Mouse (Mus musculus) liver, adult 2 months (tissue): ENCODE measurements around the gene Gpm6a. TPM values are rescaled to one million over a fixed set of nuclear protein-coding genes. Genes with fewer than 3 reads are reported as not detected.

ENCODE experiments used
- DNase-seq: peaks from one replicate; pipeline ENCODE4 v3.0.0-alpha.2; 2011; ENCODE audit warnings: low read depth, low spot score; ENCODE audit errors: extremely low read depth
- H3K27ac ChIP-seq: fragments of 200-500 bp; replicated peaks from 2 replicates; pipeline ENCODE4 v1.5.1; 2012; ENCODE audit warnings: low read depth, mild to moderate bottlenecking, control low read depth, inconsistent platforms, low read length; ENCODE audit not compliant: insufficient read depth
- H3K27me3 ChIP-seq: fragments of 200-500 bp; 2 replicates; pipeline ENCODE4 v1.6.1; 2012; ENCODE audit warnings: mild to moderate bottlenecking, moderate library complexity, low read length, inconsistent platforms; ENCODE audit not compliant: control insufficient read depth, insufficient read depth
- H3K36me3 ChIP-seq: fragments of 200-500 bp; 2 replicates; pipeline ENCODE4 v1.6.1; 2012; ENCODE audit warnings: low read length, inconsistent platforms; ENCODE audit not compliant: control insufficient read depth, insufficient read depth
- H3K4me1 ChIP-seq: fragments of 200-500 bp; 2 replicates; pipeline ENCODE4 v1.6.1; 2011; ENCODE audit warnings: low read length; ENCODE audit not compliant: control insufficient read depth, insufficient read depth
- H3K4me3 ChIP-seq: fragments of 200-500 bp; 2 replicates; pipeline ENCODE4 v1.5.1; 2011; ENCODE audit warnings: low read depth, mild to moderate bottlenecking, control low read depth, low read length, moderate library complexity; ENCODE audit not compliant: insufficient read depth
- H3K79me2 ChIP-seq: fragments of 200-500 bp; 2 replicates; pipeline ENCODE4 v1.6.1; 2012; ENCODE audit warnings: inconsistent platforms, mild to moderate bottlenecking, low read length, moderate library complexity; ENCODE audit not compliant: control insufficient read depth, insufficient read depth
- H3K9ac ChIP-seq: fragments of 200-500 bp; 2 replicates; pipeline ENCODE4 v1.6.1; 2012; ENCODE audit warnings: low read depth, mild to moderate bottlenecking, control low read depth, inconsistent platforms, low read length
- CTCF ChIP-seq: fragments of 200-500 bp; IDR thresholded peaks from 2 replicates; pipeline ENCODE4 v1.5.1; 2011; ENCODE audit warnings: low read depth, low read length, control low read depth
- POLR2A ChIP-seq: fragments of 200-500 bp; IDR thresholded peaks from 2 replicates; pipeline ENCODE4 v1.6.1; 2011; ENCODE audit warnings: low read length, control low read depth; ENCODE audit not compliant: insufficient read depth; ENCODE audit errors: extremely low read depth
- WGBS: fragments of 180-500 bp; shearing (Covaris S2); methylation state at CpG from one replicate; pipeline ENCODE4 v1.1.7; 2018; 5-methylcytosine and 5-hydroxymethylcytosine counted together
- polyA plus RNA-seq: library from polyadenylated mRNA; depleted of rRNA; stranded (reverse); fragments of >200 nt; gene quantifications from 2 replicates; pipeline ENCODE4 v1.2.3, GENCODE M21; 2012
- total RNA-seq: library from RNA; depleted of rRNA; stranded (reverse); fragments of >200 nt; gene quantifications from 2 replicates; pipeline ENCODE4 v1.2.3, GENCODE M21; 2014

The Gpm6a gene
- total and polyA plus RNA-seq, 2 experiments = 0.31 to 1.8 TPM

GRCm38 (mm10) chr8:55012228-55012627, 57.6 kb downstream of the Gpm6a start:
- no peak overlapping the region for H3K4me3 ChIP-seq
- no peaks in the 10 kb centered on the region for H3K27me3 ChIP-seq
- no peak overlapping the region for H3K9ac ChIP-seq
- DNase-seq = no peak
- 44% methylated on average over 2 of the region's 2 CpGs for WGBS
- H3K4me1 ChIP-seq = no peaks in the 10 kb centered on the region
- no peak for TF ChIP-seq CTCF
- TF ChIP-seq POLR2A = no peak
- no peaks in the 10 kb centered on the region for H3K36me3 ChIP-seq
- no peaks in the 10 kb centered on the region for H3K79me2 ChIP-seq
- H3K27ac ChIP-seq = no peak overlapping the region

- Histone ChIP-seq H3K9ac (no peak overlapping the region), H3K79me2 (no peaks in the 10 kb centered on the region), H3K27me3 (no peaks in the 10 kb centered on the region), H3K4me1 (no peaks in the 10 kb centered on the region), H3K4me3 (no peak overlapping the region), H3K27ac (no peak overlapping the region), H3K36me3 (no peaks in the 10 kb centered on the region)
- TF ChIP-seq POLR2A (no peak), CTCF (no peak)
- WGBS = 57% methylated on average over 1 of the region's 1 CpGs
- no peak for DNase-seq
Measured at GRCm38 (mm10) chr8:55017071-55017470, 62.4 kb downstream of the Gpm6a start.

- no peak overlapping the region for H3K9ac ChIP-seq
- H3K79me2 ChIP-seq = no peaks in the 10 kb centered on the region
- no peak overlapping the region for H3K4me3 ChIP-seq
- TF ChIP-seq CTCF (no peak), POLR2A (no peak)
- no peaks in the 10 kb centered on the region for H3K4me1 ChIP-seq
- H3K27me3 ChIP-seq = no peaks in the 10 kb centered on the region
- DNase-seq = no peak
- H3K36me3 ChIP-seq = no peaks in the 10 kb centered on the region
- WGBS = 68% methylated on average over 10 of the region's 10 CpGs
- no peak overlapping the region for H3K27ac ChIP-seq
Measured at GRCm38 (mm10) chr8:55025851-55026660, 71.4 kb downstream of the Gpm6a start.

- Histone ChIP-seq H3K79me2 (no peaks in the 10 kb centered on the region), H3K4me1 (no peaks in the 10 kb centered on the region), H3K27me3 (no peaks in the 10 kb centered on the region), H3K27ac (no peak overlapping the region), H3K4me3 (no peak overlapping the region), H3K9ac (no peak overlapping the region), H3K36me3 (no peaks in the 10 kb centered on the region)
- no peak for DNase-seq
- TF ChIP-seq CTCF (no peak), POLR2A (no peak)
- 67% methylated on average over 2 of the region's 2 CpGs for WGBS
Measured at GRCm38 (mm10) chr8:55026661-55027000, 72.0 kb downstream of the Gpm6a start.

GRCm38 (mm10) chr8:55028371-55028770, 73.7 kb downstream of the Gpm6a start:
- WGBS = 75% methylated on average over 2 of the region's 2 CpGs

GRCm38 (mm10) chr8:55031099-55031498, 76.5 kb downstream of the Gpm6a start:
- no peak for TF ChIP-seq CTCF
- TF ChIP-seq POLR2A = no peak
- Histone ChIP-seq H3K27me3 (no peaks in the 10 kb centered on the region), H3K9ac (no peak overlapping the region), H3K79me2 (no peaks in the 10 kb centered on the region), H3K27ac (no peak overlapping the region), H3K4me1 (no peaks in the 10 kb centered on the region), H3K36me3 (no peaks in the 10 kb centered on the region), H3K4me3 (no peak overlapping the region)
- DNase-seq = no peak

More at GRCm38 (mm10) chr8:55028371-55028770, 73.7 kb downstream of the Gpm6a start:
- H3K27ac ChIP-seq = no peak overlapping the region
- H3K79me2 ChIP-seq = no peaks in the 10 kb centered on the region
- DNase-seq = no peak
- no peaks in the 10 kb centered on the region for H3K27me3 ChIP-seq
- H3K9ac ChIP-seq = no peak overlapping the region
- H3K36me3 ChIP-seq = no peaks in the 10 kb centered on the region
- TF ChIP-seq CTCF = no peak
- no peak for TF ChIP-seq POLR2A
- no peaks in the 10 kb centered on the region for H3K4me1 ChIP-seq
- H3K4me3 ChIP-seq = no peak overlapping the region
